ENCODE assay signal across 29 mouse cellular contexts in genomic region chr19:32239925-32240324, GRCm38 (mm10).
DNase-seq lines count a peak whose midpoint lies in the region; ATAC-seq lines count a peak whose summit lies in the region.
"Had no signal": no experiment of that assay in that cellular context is flagged by ENCODE, and none has a peak within 500 bp of the region (broad histone marks: within the 10 kb centered on the region; RNA-seq: fewer than 3 reads in every experiment).

No protein-coding gene starts in this region.

- 13% methylated on average over 4 of the region's 4 CpGs for WGBS in liver, embryonic 12.5 days (ENCODE audit: insufficient replicate concordance)
- 95% methylated on average over 4 of the region's 4 CpGs for WGBS in kidney, embryonic 14.5 days

- H3K4me2 ChIP-seq in liver, embryonic 12.5 days, result peak overlapping the region; percentile 85
- no peak overlapping the region for H3K4me2 ChIP-seq in kidney, embryonic 14.5 days (replicated peaks; ENCODE audit: low read depth, low read length)
- H3K4me2 ChIP-seq: embryonic facial prominence, embryonic 13.5 days; hindbrain, embryonic 12.5 days; limb, embryonic 12.5 days had no signal

- H3K36me3 ChIP-seq in megakaryocyte, embryonic 14.5 days (replicated peaks; ENCODE audit: low read length), result peaks cover 44% of the 10 kb centered on the region
- peaks cover 8% of the 10 kb centered on the region; the same call in 1 of the 2 replicates for H3K36me3 ChIP-seq in liver, embryonic 12.5 days
- H3K36me3 ChIP-seq in kidney, embryonic 14.5 days (ENCODE audit: control insufficient read depth, insufficient read depth, low read length), result no peaks in the 10 kb centered on the region
- H3K36me3 ChIP-seq: embryonic facial prominence, embryonic 13.5 days; heart, embryonic 13.5 days; hindbrain, embryonic 12.5 days; limb, embryonic 12.5 days; midbrain, embryonic 10.5 days had no signal

- H3K27me3 ChIP-seq in megakaryocyte, embryonic 14.5 days (replicated peaks), result no peaks in the 10 kb centered on the region
- H3K27me3 ChIP-seq in liver, embryonic 12.5 days (replicated peaks), result no peaks in the 10 kb centered on the region
- no peaks in the 10 kb centered on the region for H3K27me3 ChIP-seq in kidney, embryonic 14.5 days (ENCODE audit: control insufficient read depth, insufficient read depth, low read length)
- H3K27me3 ChIP-seq: embryonic facial prominence, embryonic 13.5 days; heart, embryonic 13.5 days; hindbrain, embryonic 12.5 days; limb, embryonic 12.5 days had no signal

- no peak for ATAC-seq in megakaryocyte, adult 5-6 weeks (ENCODE audit: poor library complexity, severe bottlenecking)
- ATAC-seq in liver, embryonic 12.5 days, result peak; percentile 82
- ATAC-seq in megakaryocyte progenitor cell, adult 5-6 weeks (replicated peaks; ENCODE audit: poor library complexity), result peak; percentile 58
- ATAC-seq in kidney, embryonic 14.5 days (ENCODE audit: low FRiP score, low TSS enrichment), result no peak
- no peak for ATAC-seq in activated CD4-positive, CD25-positive, alpha-beta regulatory T cell, adult 4 months
- ATAC-seq: CD4-positive, CD25-positive, alpha-beta regulatory T cell, adult 4 months; forebrain, embryonic 16.5 days had no signal

- H3K27ac ChIP-seq in liver, embryonic 12.5 days, result peak overlapping the region; percentile 98
- H3K27ac ChIP-seq in kidney, embryonic 14.5 days (ENCODE audit: low read depth, low read length), result no peak overlapping the region
- H3K27ac ChIP-seq: embryonic facial prominence, embryonic 13.5 days; heart, embryonic 13.5 days; hindbrain, embryonic 12.5 days; kidney, postnatal 0 days; limb, embryonic 12.5 days; midbrain, embryonic 10.5 days had no signal

- no peaks in the 10 kb centered on the region for H3K9me3 ChIP-seq in megakaryocyte, embryonic 14.5 days
- H3K9me3 ChIP-seq in liver, embryonic 12.5 days (replicated peaks), result no peaks in the 10 kb centered on the region
- no peaks in the 10 kb centered on the region for H3K9me3 ChIP-seq in kidney, embryonic 14.5 days (ENCODE audit: control insufficient read depth, low read length)
- H3K9me3 ChIP-seq: embryonic facial prominence, embryonic 13.5 days; G1E; heart, embryonic 13.5 days; hindbrain, embryonic 12.5 days; limb, embryonic 12.5 days; midbrain, embryonic 10.5 days had no signal

- peaks cover 93% of the 10 kb centered on the region for H3K4me1 ChIP-seq in megakaryocyte, embryonic 14.5 days
- H3K4me1 ChIP-seq in liver, embryonic 12.5 days, result peaks cover 84% of the 10 kb centered on the region
- H3K4me1 ChIP-seq in kidney, embryonic 14.5 days (ENCODE audit: control insufficient read depth, insufficient read depth, low read length), result peaks cover 19% of the 10 kb centered on the region

- H3K9ac ChIP-seq in liver, embryonic 12.5 days, result peak overlapping the region; percentile 89
- H3K9ac ChIP-seq in kidney, embryonic 14.5 days (ENCODE audit: low read depth, low read length), result no peak overlapping the region
- H3K9ac ChIP-seq: embryonic facial prominence, embryonic 13.5 days; heart, embryonic 13.5 days; hindbrain, embryonic 12.5 days; limb, embryonic 12.5 days had no signal

- DNase-seq in c-Kit-positive CD71-positive TER-119-positive erythroid progenitor cells, embryonic 14.5 days (ENCODE audit: low spot score), result peak; percentile 83
- no peak for DNase-seq in urinary bladder, postnatal 14 days (ENCODE audit: low spot score)
- DNase-seq: adrenal gland, adult 8-10 months; cerebellum, adult 8-10 months; cerebellum, postnatal 36 days; embryo, embryonic 11 days; gastrocnemius, postnatal 14 days; heart, adult 18-20 months; heart, postnatal 14 days; kidney, adult 18-20 months; layer of hippocampus, postnatal 36 days; lung, adult 2 months; lung, postnatal 14 days; thymus, postnatal 25 days had no signal

- H3K4me3 ChIP-seq in megakaryocyte, embryonic 14.5 days (replicated peaks), result peak overlapping the region; percentile 80
- H3K4me3 ChIP-seq in liver, embryonic 12.5 days, result no peak overlapping the region
- H3K4me3 ChIP-seq in kidney, embryonic 14.5 days (ENCODE audit: low read length), result no peak overlapping the region
- H3K4me3 ChIP-seq: embryonic facial prominence, embryonic 13.5 days; heart, embryonic 13.5 days; hindbrain, embryonic 12.5 days; limb, embryonic 12.5 days; midbrain, embryonic 10.5 days had no signal

Comparison
In these comparisons a context has a peak if more than half of its experiments do, and no peak if none do; other contexts are left out.
1. ATAC-seq: peak in liver, embryonic 12.5 days (single experiment) and megakaryocyte progenitor cell, adult 5-6 weeks (single experiment); none in megakaryocyte, adult 5-6 weeks (single experiment), kidney, embryonic 14.5 days (single experiment) and activated CD4-positive, CD25-positive, alpha-beta regulatory T cell, adult 4 months (single experiment).